Mouse (Mus musculus) limb, embryonic 13.5 days (tissue): ENCODE data around the gene Zbtb5. TPM values are rescaled to one million over a fixed set of nuclear protein-coding genes. Genes with fewer than 3 reads are reported as not detected.
A peak's percentile ranks its signal among the peaks of the same experiment; 100 is the strongest.
"Not testable (repeated sequence)": the region's sequence is repeated elsewhere in the genome, so short reads cannot be mapped to it uniquely, and the experiment has no call there.

ENCODE experiments used
- ATAC-seq: fragments of 200-750 bp; cut with Nextera tagmentation; 2 replicates; pipeline ENCODE4 v1.8.0; 2017; ENCODE audit warnings: low read depth, moderate number of reproducible peaks, moderate TSS enrichment; ENCODE audit not compliant: low FRiP score
- H3K27ac ChIP-seq: fragments of 300-500 bp; sonication (generic); 2 replicates; pipeline ENCODE4 v1.5.1; 2015; ENCODE audit warnings: inconsistent platforms, mild to moderate bottlenecking, moderate library complexity
- H3K27me3 ChIP-seq: fragments of 300-500 bp; sonication (generic); 2 replicates; pipeline ENCODE4 v1.6.1; 2015; ENCODE audit warnings: mild to moderate bottlenecking, inconsistent platforms
- H3K36me3 ChIP-seq: fragments of 300-500 bp; sonication (generic); 2 replicates; pipeline ENCODE4 v1.6.1; 2015; ENCODE audit warnings: inconsistent platforms, mild to moderate bottlenecking, moderate library complexity
- H3K4me1 ChIP-seq: fragments of 300-500 bp; sonication (generic); 2 replicates; pipeline ENCODE4 v1.6.1; 2015; ENCODE audit warnings: inconsistent platforms
- H3K4me2 ChIP-seq: fragments of 300-500 bp; sonication (generic); replicated peaks from 2 replicates; pipeline ENCODE4 v1.6.1; 2015; ENCODE audit warnings: inconsistent platforms, mild to moderate bottlenecking, moderate library complexity
- H3K4me3 ChIP-seq: fragments of 300-500 bp; sonication (generic); 2 replicates; pipeline ENCODE4 v1.5.1; 2015; ENCODE audit warnings: moderate library complexity, mild to moderate bottlenecking, inconsistent platforms
- H3K9ac ChIP-seq: fragments of 300-500 bp; sonication (generic); 2 replicates; pipeline ENCODE4 v1.6.1; 2015; ENCODE audit warnings: mild to moderate bottlenecking, inconsistent platforms
- H3K9me3 ChIP-seq: fragments of 300-500 bp; sonication (generic); 2 replicates; pipeline ENCODE4 v1.6.1; 2016; ENCODE audit warnings: inconsistent platforms
- WGBS: fragments of 180-500 bp; shearing (Covaris S2); methylation state at CpG from one replicate; pipeline ENCODE4 v1.1.7; 2015; 5-methylcytosine and 5-hydroxymethylcytosine counted together
- polyA plus RNA-seq: library from polyadenylated mRNA; unstranded; fragments of >200 nt; fragmentation: Nextera tagmentation; extraction: Ambion mirVana; gene quantifications from 2 replicates; pipeline ENCODE4 v1.2.1, GENCODE M21; 2015

The Zbtb5 gene
- 30.2 and 30.6 TPM in 2 replicates for polyA plus RNA-seq

DNA sequence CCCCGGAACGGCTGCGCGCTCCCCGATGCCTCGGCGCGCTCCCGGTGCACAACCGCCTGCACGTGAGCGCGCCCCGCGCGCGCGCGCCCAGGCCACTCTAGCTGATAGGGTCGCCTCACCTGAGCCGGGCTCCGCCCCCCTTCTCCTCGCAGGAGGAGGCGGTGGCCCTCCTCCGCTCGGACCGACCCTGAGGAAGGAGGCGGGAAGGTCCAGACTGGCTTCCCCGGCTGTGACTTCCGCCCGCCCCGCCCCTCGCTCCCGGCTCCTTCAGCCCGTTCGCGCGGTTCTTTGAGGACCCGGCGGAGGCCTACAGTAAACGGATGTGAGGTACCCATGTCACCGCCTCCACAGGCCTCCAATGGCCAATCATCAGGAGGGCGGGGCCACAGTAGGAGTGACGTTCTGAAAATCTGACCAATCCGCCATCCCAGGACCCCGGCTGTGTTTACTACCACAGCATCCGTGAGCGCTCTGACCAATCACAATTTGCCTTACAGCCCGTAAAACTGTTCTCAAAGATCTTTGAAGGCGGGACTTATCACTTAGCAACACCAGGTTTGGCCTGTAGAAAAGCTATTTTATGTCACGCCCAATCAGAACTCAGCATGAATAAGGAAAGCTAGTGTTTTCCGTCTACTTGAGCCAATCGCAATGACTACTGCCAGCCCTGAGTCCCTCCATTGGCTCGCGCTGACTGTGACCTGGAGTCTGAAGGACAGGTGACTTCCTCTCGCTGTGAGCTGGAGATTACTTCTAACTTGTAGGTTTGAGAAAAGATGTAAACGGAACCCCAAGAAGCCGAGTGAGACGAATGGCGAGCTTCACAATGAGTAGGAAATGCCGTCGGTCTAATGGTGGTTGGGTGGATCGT lies at the start of gene Zbtb5:
Gene Zbtb5, minus strand, starts transcription at position 308 of the 871 bp plus-strand sequence.
- Histone ChIP-seq H3K4me1 (peaks cover 24% of the 10 kb centered on the region), H3K9ac (peak within 1 kb of the TSS; percentile 91), H3K9me3 (no peaks in the 10 kb centered on the region), H3K27me3 (no peaks in the 10 kb centered on the region), H3K4me3 (peak within 1 kb of the TSS; percentile 84), H3K36me3 (no peaks in the 10 kb centered on the region), H3K27ac (peak within 1 kb of the TSS; percentile 95), H3K4me2 (peak within 1 kb of the TSS; percentile 80)
- under 1% methylated on average over 62 of the region's 63 CpGs for WGBS
- peak; percentile 99 for ATAC-seq

DNA sequence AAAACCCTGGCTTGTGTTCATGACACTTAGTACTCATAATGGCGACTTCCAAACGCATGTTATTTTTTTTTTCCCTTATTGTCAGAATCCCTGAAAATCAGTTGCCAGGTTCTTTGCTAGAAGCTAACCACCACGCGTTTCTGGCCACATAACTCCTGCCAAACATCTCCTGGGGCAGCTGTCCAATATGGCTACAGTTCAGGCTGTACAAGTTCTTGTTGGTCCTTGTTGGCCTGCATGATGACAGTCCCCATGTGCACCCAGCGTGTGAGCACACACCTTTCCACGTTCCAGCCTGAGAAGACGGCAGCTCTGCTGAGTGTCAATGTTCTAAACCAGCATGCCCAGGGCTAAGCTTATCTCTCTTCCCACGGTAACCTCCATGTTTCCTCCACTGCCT lies 43.2 kb upstream of the Zbtb5 start:
- ATAC-seq: no peak
- no peak overlapping the region for H3K9ac ChIP-seq
- H3K27me3 ChIP-seq: no peaks in the 10 kb centered on the region
- 88% methylated on average over 8 of the region's 8 CpGs for WGBS
- H3K27ac ChIP-seq: no peak overlapping the region
- H3K36me3 ChIP-seq: peaks cover 58% of the 10 kb centered on the region
- no peak overlapping the region for H3K4me2 ChIP-seq
- no peak overlapping the region for H3K4me3 ChIP-seq
- H3K9me3 ChIP-seq: no peaks in the 10 kb centered on the region
- no peaks in the 10 kb centered on the region for H3K4me1 ChIP-seq

- H3K27me3 ChIP-seq: no peaks in the 10 kb centered on the region
- no peak for ATAC-seq
- peaks cover 53% of the 10 kb centered on the region for H3K36me3 ChIP-seq
- H3K9me3 ChIP-seq: no peaks in the 10 kb centered on the region
- 56% methylated on average over 3 of the region's 3 CpGs for WGBS
- H3K27ac ChIP-seq: no peak overlapping the region
- H3K9ac ChIP-seq: no peak overlapping the region
- H3K4me1 ChIP-seq: no peaks in the 10 kb centered on the region
- H3K4me3 ChIP-seq: no peak overlapping the region
- H3K4me2 ChIP-seq: no peak overlapping the region
These were observed 42.6 kb upstream of the Zbtb5 start for GRCm38 (mm10) chr4:45054862-45055261.

DNA sequence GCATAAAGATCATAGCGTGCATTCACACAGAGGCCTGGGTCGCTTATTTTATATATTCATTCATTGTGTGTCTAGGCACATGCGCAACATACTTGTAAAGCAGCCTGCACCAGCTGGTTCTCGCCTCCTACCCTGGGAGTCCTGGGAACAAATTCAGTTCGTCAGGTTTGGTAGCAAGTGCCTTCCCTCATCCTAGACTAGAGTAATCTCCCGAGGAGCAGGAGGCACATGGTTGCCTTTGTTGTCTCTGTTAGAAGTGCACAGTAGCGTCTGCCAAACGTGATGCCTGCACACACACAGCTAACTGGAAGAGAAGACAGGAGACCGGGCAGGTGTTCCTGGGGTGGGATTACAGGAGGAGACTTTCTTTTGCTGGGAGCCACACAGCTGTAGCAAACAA lies 35.7 kb upstream of the Zbtb5 start:
- H3K9me3 ChIP-seq: no peaks in the 10 kb centered on the region
- no peaks in the 10 kb centered on the region for H3K4me1 ChIP-seq
- H3K4me2 ChIP-seq: no peak overlapping the region
- H3K4me3 ChIP-seq: no peak overlapping the region
- H3K27ac ChIP-seq: no peak overlapping the region
- H3K9ac ChIP-seq: no peak overlapping the region
- peaks cover 70% of the 10 kb centered on the region for H3K36me3 ChIP-seq
- H3K27me3 ChIP-seq: no peaks in the 10 kb centered on the region
- 86% methylated on average over 9 of the region's 9 CpGs for WGBS
- ATAC-seq: no peak

GRCm38 (mm10) chr4:45047286-45047887 lies 35.2 kb upstream of the Zbtb5 start:
- 88% methylated on average over 9 of the region's 9 CpGs for WGBS
- Histone ChIP-seq H3K4me1 (no peaks in the 10 kb centered on the region), H3K27ac (no peak overlapping the region), H3K9me3 (no peaks in the 10 kb centered on the region), H3K4me2 (no peak overlapping the region), H3K9ac (no peak overlapping the region), H3K36me3 (peaks cover 75% of the 10 kb centered on the region), H3K4me3 (no peak overlapping the region), H3K27me3 (no peaks in the 10 kb centered on the region)
- ATAC-seq: no peak

DNA sequence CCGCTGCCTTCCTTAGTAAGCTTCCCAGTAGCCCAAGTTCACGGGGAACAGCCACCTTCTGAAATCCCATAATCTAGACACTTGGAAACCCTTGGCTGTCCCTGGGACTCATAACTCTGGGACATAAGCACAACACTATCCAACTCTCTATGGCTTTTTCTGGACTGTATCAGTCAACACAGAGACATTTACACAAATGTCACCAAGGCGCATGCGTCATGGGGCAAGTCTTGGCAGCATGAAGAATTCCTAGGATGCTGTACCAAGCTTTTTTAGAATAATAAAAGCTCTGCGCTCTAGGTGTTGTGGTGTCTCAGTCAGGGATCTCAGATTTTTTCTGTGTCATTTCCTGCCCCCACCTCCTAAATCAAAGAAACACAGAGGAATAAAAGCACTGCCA lies 34.5 kb upstream of the Zbtb5 start:
- H3K27ac ChIP-seq: no peak overlapping the region
- 93% methylated on average over 5 of the region's 5 CpGs for WGBS

DNA sequence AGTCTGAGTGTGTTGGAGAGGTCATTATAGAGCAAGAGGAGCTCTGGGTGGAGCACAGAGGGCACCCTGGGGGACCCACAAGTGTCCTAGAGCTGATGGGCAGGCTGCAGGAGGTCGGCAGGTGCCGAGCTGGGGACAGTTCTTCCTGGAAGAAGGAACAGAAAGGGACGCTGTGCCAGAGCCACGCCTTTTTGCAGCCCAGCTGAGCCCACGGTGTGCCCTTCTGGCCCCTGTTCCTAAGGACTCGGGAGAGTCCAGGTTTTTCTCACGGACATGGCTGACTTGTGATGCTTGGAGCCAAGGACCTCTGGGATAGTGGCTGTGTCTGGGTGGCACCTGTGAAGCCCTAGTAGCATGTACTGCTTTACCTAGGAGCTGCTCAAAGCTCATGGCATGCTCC lies 28.6 kb upstream of the Zbtb5 start:
- ATAC-seq: no peak
- Histone ChIP-seq H3K9me3 (no peaks in the 10 kb centered on the region), H3K4me3 (no peak overlapping the region), H3K4me2 (no peak overlapping the region), H3K27ac (no peak overlapping the region), H3K27me3 (no peaks in the 10 kb centered on the region), H3K36me3 (peaks cover 83% of the 10 kb centered on the region), H3K4me1 (no peaks in the 10 kb centered on the region), H3K9ac (no peak overlapping the region)
- WGBS: 83% methylated on average over 7 of the region's 7 CpGs

More for the DNA sequence above, 34.5 kb upstream of the Zbtb5 start:
- H3K9me3 ChIP-seq: no peaks in the 10 kb centered on the region
- peaks cover 80% of the 10 kb centered on the region for H3K36me3 ChIP-seq
- no peaks in the 10 kb centered on the region for H3K27me3 ChIP-seq
- H3K4me3 ChIP-seq: no peak overlapping the region
- H3K4me2 ChIP-seq: no peak overlapping the region
- no peak overlapping the region for H3K9ac ChIP-seq
- no peak for ATAC-seq
- H3K4me1 ChIP-seq: no peaks in the 10 kb centered on the region

DNA sequence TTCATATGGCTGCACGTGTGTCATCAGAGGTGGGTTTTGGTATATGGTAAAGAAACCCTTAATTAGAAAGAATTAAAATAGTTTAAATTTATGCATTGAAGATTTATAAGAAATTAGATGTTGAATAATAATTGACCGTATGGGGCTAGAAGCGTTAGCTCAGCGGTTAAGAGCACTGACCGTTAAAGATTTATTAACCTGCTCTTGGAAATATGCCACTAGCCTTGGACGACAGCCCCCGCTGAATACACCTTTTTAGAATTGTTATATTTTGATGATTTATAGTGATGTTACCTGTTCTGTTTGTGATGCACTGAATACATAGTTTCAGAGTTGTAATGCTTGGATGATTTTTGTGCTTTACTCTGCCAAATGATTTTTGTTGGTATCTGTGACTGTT lies 27.3 kb upstream of the Zbtb5 start:
- H3K4me2 ChIP-seq, H3K27ac ChIP-seq, H3K4me3 ChIP-seq, H3K4me1 ChIP-seq, ATAC-seq, H3K9me3 ChIP-seq, H3K27me3 ChIP-seq, H3K9ac ChIP-seq: not testable (repeated sequence)
- H3K36me3 ChIP-seq: peaks cover 83% of the 10 kb centered on the region
- 88% methylated on average over 7 of the region's 7 CpGs for WGBS

DNA sequence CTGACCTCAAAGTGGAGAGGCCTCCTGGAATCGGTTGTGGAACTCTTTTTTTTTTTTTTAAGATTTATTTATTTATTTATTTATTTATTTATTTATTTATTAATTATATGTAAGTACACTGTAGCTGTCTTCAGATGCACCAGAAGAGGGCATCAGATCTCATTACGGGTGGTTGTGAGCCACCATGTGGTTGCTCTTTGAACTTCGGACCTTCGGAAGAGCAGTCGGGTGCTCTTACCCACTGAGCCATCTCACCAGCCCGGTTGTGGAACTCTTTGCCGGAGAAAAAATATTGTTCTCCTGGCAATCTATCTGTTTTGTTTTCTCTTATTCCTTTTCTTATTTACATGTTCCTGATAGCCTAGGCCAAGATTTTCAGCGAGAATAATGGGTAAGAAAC lies 26.7 kb upstream of the Zbtb5 start:
- H3K4me3 ChIP-seq, H3K9ac ChIP-seq, H3K9me3 ChIP-seq, H3K27me3 ChIP-seq, ATAC-seq, H3K4me1 ChIP-seq, H3K4me2 ChIP-seq, H3K27ac ChIP-seq: not testable (repeated sequence)
- WGBS: 57% methylated on average over 8 of the region's 8 CpGs
- H3K36me3 ChIP-seq: peaks cover 82% of the 10 kb centered on the region

- 89% methylated on average over 13 of the region's 13 CpGs for WGBS
- Histone ChIP-seq H3K9ac (no peak overlapping the region), H3K4me3 (no peak overlapping the region), H3K9me3 (no peaks in the 10 kb centered on the region), H3K36me3 (peaks cover 81% of the 10 kb centered on the region), H3K4me2 (no peak overlapping the region), H3K4me1 (no peaks in the 10 kb centered on the region), H3K27me3 (no peaks in the 10 kb centered on the region), H3K27ac (no peak overlapping the region)
- no peak for ATAC-seq
These were observed 25.5 kb upstream of the Zbtb5 start for GRCm38 (mm10) chr4:45037455-45038410.

DNA sequence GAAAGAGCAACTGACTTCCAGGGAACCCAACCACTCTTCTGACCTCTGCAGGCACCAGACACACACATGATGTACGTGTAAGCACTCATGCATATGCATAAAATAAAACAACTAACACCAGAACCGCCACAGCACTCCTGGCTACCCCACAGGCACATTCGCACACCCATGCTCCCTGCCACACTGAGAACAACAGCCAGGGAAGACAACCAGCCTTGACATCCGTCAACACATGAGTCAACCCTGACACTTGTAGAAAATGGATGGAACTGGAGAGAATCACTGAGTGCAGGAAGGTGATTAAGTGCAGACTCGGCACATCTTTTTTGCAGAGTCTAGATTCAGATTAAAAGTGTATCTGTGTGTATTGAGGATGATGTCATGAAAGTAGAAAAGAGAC lies 24.4 kb upstream of the Zbtb5 start:
- H3K36me3 ChIP-seq: peaks cover 84% of the 10 kb centered on the region
- no peaks in the 10 kb centered on the region for H3K27me3 ChIP-seq
- H3K4me2 ChIP-seq: no peak overlapping the region
- no peak overlapping the region for H3K4me3 ChIP-seq
- no peak overlapping the region for H3K27ac ChIP-seq
- WGBS: 83% methylated on average over 5 of the region's 5 CpGs
- H3K9ac ChIP-seq: no peak overlapping the region
- H3K4me1 ChIP-seq: no peaks in the 10 kb centered on the region
- no peaks in the 10 kb centered on the region for H3K9me3 ChIP-seq
- ATAC-seq: no peak

DNA sequence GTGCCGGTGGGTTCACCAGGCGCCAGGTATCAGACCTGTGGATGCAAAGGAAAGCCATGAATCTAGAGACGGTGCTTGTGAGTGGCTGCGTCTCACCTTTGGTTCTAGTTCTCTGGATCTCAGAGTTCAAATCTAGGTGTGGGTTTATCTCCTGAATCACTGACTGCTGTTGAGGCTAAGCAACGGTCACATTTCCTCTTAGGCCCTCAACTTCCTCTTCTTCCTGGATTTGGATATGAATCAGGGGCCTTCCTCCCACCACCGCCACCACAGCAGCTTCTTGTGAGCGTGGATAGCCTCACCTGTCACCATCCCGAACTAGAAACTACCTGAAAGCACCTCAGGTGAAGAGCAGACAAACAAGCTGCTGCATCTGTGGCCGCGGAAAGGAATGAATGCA lies 23.8 kb upstream of the Zbtb5 start:
- Histone ChIP-seq H3K4me3 (no peak overlapping the region), H3K9ac (no peak overlapping the region), H3K27ac (no peak overlapping the region), H3K36me3 (peaks cover 84% of the 10 kb centered on the region), H3K27me3 (no peaks in the 10 kb centered on the region), H3K4me1 (no peaks in the 10 kb centered on the region), H3K9me3 (no peaks in the 10 kb centered on the region), H3K4me2 (no peak overlapping the region)
- no peak for ATAC-seq
- 92% methylated on average over 10 of the region's 10 CpGs for WGBS
